Mouse (Mus musculus) heart, postnatal 25 days (tissue): ENCODE results near the gene Aqp6. TPM values are rescaled to one million over a fixed set of nuclear protein-coding genes. Genes with fewer than 3 reads are reported as not detected.

Source experiments
- DNase-seq: peaks from one replicate; pipeline ENCODE4 v3.0.0; 2022; ENCODE audit warnings: low spot score
- intact Hi-C: fragments of 180-260 bp; cut with DNase I; formaldehyde crosslinking; loops from one replicate; pipeline ENCODE4 v1.15.1; 2025
- total RNA-seq, 2 experiments: library from RNA; stranded (reverse); gene quantifications; 2 replicates each; pipeline ENCODE4 v1.2.3; 2021

The Aqp6 gene
- not detected for total RNA-seq

GRCm38 (mm10) chr15:99600986-99601822 is at the start of gene Aqp6:
Aqp6 (plus strand) TSS chr15:99601400.
- intact Hi-C loops = no loop called here
- no peak for DNase-seq

- no peak for DNase-seq
- intact Hi-C loops = no loop called here
Measured at GRCm38 (mm10) chr15:99553767-99554166, 47.4 kb upstream of the Aqp6 start.

DNA sequence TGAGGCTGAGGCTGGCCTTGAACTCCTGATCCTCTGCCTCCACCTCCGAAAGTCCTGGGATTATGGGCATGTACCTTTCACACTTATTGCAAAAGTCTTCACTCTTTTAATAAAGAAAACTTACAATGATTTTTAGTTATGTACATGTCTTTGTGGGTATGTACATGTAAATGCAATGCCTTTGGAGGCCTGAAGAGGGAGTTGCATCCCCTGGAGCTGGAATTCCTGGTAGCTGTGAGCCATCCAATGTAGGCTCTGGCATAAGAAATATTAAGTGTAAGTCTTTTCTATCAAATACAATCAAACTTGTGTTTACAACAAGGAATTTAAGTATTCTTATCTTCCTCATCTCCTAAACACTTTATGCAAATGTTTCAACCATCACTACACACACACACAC is 42.3 kb upstream of the Aqp6 start:
- DNase-seq = no peak
- intact Hi-C loops = no loop called here

GRCm38 (mm10) chr15:99560246-99560645 is 41.0 kb upstream of the Aqp6 start:
- intact Hi-C loops = no loop called here
- no peak for DNase-seq

DNA sequence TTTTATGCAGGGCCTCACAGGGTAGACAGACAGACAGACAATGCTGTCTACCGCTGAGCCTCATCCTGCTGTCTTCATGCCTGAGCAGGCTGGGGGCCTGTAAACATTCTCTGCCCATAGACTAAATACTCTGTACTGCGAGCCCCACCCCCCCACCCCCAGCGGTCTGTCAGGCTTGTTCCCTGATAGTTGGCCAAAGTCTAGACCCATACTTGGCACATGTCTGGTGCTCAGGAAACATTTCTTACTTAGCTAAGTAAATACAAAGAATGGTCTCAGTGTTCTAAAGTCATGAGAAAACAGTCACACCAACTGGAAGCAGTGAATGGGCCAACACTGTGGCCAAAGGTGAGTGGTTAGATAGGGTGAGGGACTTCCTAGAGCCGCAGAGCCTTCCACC is 33.8 kb upstream of the Aqp6 start:
- no peak for DNase-seq
- intact Hi-C loops = no loop called here

GRCm38 (mm10) chr15:99568682-99569081 is 32.5 kb upstream of the Aqp6 start:
- intact Hi-C loops = no loop called here
- no peak for DNase-seq

DNA sequence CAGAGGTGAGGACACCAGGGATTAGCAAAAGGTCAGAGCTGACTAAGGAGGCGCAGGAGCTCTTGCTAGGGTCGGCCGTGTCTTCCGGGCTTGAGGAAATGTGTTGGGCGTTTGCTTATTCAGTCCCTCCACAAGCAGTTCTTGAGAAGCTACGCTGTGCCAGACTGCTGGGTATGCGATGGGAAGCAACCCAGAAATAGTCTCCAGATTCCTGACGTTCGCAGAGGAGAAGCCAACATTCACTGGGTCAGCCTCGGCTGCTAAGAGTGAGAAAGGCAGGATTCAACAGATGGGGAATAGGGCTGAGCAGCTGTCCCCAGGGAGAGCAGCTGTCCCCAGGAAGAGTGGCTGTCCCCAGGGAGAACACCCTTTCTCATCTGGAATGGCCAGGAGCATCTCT is 32.1 kb upstream of the Aqp6 start:
- intact Hi-C loops = no loop called here
- DNase-seq = no peak

DNA sequence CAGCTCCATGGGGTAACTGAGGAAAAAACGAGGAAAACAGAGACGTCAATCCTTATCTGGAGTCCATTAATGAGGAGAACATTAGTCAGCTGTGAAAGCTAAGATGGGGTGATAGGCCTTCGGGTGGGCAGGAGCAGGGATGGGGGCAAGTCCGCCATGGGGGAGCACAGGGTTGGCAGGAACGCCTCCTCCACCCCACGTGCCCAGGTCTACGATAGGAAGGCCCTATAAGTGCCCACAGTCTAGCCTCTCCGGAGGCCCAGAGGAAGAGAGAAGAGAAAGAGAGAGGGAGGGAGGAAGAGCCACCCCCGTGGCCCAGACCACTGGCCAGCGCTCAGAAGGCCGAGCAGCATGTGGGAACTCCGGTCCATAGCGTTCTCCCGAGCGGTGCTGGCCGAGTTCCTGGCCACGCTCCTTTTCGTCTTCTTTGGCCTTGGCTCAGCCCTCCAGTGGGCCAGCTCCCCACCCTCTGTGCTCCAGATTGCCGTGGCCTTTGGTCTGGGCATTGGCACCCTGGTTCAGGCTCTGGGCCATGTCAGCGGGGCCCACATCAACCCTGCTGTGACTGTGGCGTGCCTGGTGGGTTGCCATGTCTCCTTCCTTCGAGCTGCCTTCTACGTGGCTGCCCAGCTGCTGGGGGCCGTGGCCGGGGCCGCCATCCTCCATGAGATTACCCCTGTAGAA is 22.3 kb upstream of the Aqp6 start, which contains the start of gene Aqp2:
Aqp2 (plus strand) TSS at position 254 of the 684 bp plus-strand sequence.
- intact Hi-C loops = no loop called here
- DNase-seq = no peak

- intact Hi-C loops = no loop called here
- DNase-seq = no peak
Measured at GRCm38 (mm10) chr15:99583463-99584344, 17.5 kb upstream of the Aqp6 start.

DNA sequence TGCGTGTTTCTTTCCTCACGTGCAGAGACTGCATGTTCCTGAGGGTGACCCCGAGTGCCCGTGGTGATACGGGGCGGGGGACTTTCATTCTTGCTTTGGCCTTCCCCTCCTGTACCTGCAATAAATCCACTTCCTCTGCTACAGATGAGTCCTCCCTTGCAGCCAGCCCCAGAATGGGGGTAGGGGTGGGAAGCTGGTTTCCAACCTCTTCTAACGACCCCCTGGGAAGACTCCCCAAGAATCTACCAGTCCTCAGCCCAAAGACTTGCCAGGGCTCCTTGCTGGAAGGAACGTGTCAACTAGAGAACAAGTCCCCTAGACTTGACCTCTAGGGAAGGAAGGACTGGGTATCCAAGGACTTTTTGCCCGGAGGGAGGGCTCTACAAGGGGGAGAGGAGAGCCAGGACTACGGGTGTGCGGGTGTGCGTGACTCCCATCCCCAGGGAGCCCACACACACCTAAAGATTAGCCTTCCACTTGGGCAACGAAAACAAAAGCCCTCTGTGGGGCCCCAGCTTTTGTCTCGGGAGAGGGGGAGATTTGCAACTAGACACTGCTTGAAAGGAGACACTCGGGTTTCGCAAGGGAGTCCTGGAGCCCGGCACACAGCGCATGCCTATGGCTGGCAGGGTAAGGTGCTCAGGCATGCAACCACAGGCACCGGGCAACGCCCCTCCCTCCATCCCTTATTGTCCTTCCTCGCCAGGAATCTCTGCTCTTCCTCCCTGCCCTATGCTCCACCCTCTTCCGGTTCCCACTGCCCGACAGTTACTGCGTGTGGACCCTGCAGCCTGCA is 16.6 kb upstream of the Aqp6 start:
- intact Hi-C loops = no loop called here
- no peak for DNase-seq

GRCm38 (mm10) chr15:99585741-99586140 is 15.5 kb upstream of the Aqp6 start:
- DNase-seq = no peak
- intact Hi-C loops = no loop called here

- DNase-seq = no peak
- intact Hi-C loops = no loop called here
Measured at GRCm38 (mm10) chr15:99586525-99586924, 14.7 kb upstream of the Aqp6 start.

- DNase-seq = no peak
- intact Hi-C loops = no loop called here
Measured at GRCm38 (mm10) chr15:99589237-99589636, 12.0 kb upstream of the Aqp6 start.

GRCm38 (mm10) chr15:99589704-99590103 is 11.5 kb upstream of the Aqp6 start:
- intact Hi-C loops = no loop called here
- no peak for DNase-seq

- intact Hi-C loops = no loop called here
- no peak for DNase-seq
Measured at GRCm38 (mm10) chr15:99590429-99591084, 10.6 kb upstream of the Aqp6 start, which contains the start of gene Aqp5. Aqp5 (plus strand) TSS chr15:99590782.

DNA sequence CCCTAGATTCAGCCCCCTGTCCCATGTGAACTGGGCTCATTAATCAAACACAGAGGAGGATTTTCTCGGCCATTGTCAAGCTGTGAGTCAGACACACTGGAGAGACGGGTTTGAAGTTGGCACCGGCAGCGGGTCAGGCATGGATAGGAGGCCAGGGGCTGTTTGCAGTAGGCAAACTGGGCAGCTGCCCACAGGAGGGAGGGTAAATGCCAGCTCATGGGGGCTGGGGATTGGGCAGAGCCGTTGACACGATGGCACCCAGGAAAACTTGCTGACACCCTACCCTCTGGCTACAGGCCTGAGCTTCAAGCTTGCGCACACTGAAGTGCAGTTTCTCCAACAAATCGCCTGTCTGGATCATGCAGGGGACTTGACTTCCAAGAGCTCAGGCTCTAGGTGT is 9.0 kb upstream of the Aqp6 start:
- DNase-seq = no peak
- intact Hi-C loops = no loop called here

- intact Hi-C loops = no loop called here
- no peak for DNase-seq
Measured at GRCm38 (mm10) chr15:99592877-99593276, 8.3 kb upstream of the Aqp6 start.

- intact Hi-C loops = loop anchor here (5.0 kb wide), 2 partner anchors 98 to 177 kb away; partner anchors contain the start of gene Cers5
- DNase-seq = no peak
Measured at GRCm38 (mm10) chr15:99594951-99595350, 6.2 kb upstream of the Aqp6 start.
